In the genomic region with DNA sequence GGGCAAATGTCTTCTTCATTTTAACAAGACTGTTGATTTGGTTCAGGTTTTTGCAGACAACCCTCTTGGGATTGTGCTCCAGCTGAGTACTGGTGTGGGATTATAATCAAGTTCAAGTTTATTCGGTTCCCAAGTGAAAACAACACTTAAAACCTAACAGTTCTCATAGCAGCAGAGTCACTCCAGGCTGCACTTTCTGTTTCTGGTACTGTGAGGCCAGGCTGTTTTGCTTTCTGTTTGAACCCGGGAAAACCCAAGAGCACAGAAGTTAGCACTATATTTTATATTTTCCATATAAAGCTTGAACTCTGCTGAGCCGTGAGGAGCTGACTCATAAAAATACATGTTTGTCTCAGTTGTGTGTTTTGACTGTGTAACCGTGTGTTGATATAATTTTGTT, we compare ENCODE assay signal across 13 mouse cellular contexts. TPM values are rescaled to one million over a fixed set of nuclear protein-coding genes. Genes with fewer than 3 reads are reported as not detected.
DNase-seq lines count a peak whose midpoint lies in the region; ATAC-seq lines count a peak whose summit lies in the region.
"Had no signal": no experiment of that assay in that cellular context is flagged by ENCODE, and none has a peak within 500 bp of the region (broad histone marks: within the 10 kb centered on the region; RNA-seq: fewer than 3 reads in every experiment).

No protein-coding gene starts in this region.

- no peaks in the 10 kb centered on the region for H3K27me3 ChIP-seq in heart, embryonic 12.5 days (replicated peaks)
- H3K27me3 ChIP-seq in neural tube, embryonic 13.5 days, result peaks cover 22% of the 10 kb centered on the region
- H3K27me3 ChIP-seq in intestine, embryonic 14.5 days (replicated peaks; ENCODE audit: control insufficient read depth, insufficient read depth, low read length), result no peaks in the 10 kb centered on the region
- H3K27me3 ChIP-seq in stomach, embryonic 14.5 days (ENCODE audit: control insufficient read depth, insufficient read depth, low read length), result no peaks in the 10 kb centered on the region

- H3K4me2 ChIP-seq in heart, embryonic 12.5 days, result peak overlapping the region; percentile 69
- peak overlapping the region; percentile 64; the same call in 1 of the 2 replicates for H3K4me2 ChIP-seq in neural tube, embryonic 13.5 days
- peak overlapping the region; percentile 68; the same call in 1 of the 2 replicates for H3K4me2 ChIP-seq in intestine, embryonic 14.5 days (ENCODE audit: low read length)
- H3K4me2 ChIP-seq in stomach, embryonic 14.5 days (replicated peaks; ENCODE audit: low read depth, low read length), result peak overlapping the region; percentile 63; the same call in 1 of the 2 replicates

- peak overlapping the region; percentile 57 for H3K4me3 ChIP-seq in heart, embryonic 12.5 days
- H3K4me3 ChIP-seq in neural tube, embryonic 13.5 days, result no peak overlapping the region
- no peak overlapping the region for H3K4me3 ChIP-seq in intestine, embryonic 14.5 days (ENCODE audit: low read depth, low read length)
- no peak overlapping the region for H3K4me3 ChIP-seq in stomach, embryonic 14.5 days (ENCODE audit: low read depth, low read length)
- H3K4me3 ChIP-seq: neural tube, embryonic 12.5 days had no signal

- peaks cover 31% of the 10 kb centered on the region for H3K4me1 ChIP-seq in heart, embryonic 12.5 days (replicated peaks)
- peaks cover 10% of the 10 kb centered on the region for H3K4me1 ChIP-seq in neural tube, embryonic 13.5 days (replicated peaks)
- no peaks in the 10 kb centered on the region for H3K4me1 ChIP-seq in intestine, embryonic 14.5 days (replicated peaks; ENCODE audit: control insufficient read depth, insufficient read depth, low read length)
- H3K4me1 ChIP-seq in stomach, embryonic 14.5 days (ENCODE audit: control insufficient read depth, insufficient read depth, low read length), result peaks cover 4% of the 10 kb centered on the region; the same call in 1 of the 2 replicates

- WGBS in heart, embryonic 12.5 days, result 70% methylated on average over 4 of the region's 4 CpGs
- WGBS in neural tube, embryonic 13.5 days, result 87% methylated on average over 4 of the region's 4 CpGs
- WGBS in intestine, embryonic 14.5 days, result 82% methylated on average over 4 of the region's 4 CpGs
- WGBS in stomach, embryonic 14.5 days, result 79% methylated on average over 4 of the region's 4 CpGs

- H3K9me3 ChIP-seq in heart, embryonic 12.5 days (replicated peaks), result no peaks in the 10 kb centered on the region
- no peaks in the 10 kb centered on the region for H3K9me3 ChIP-seq in neural tube, embryonic 13.5 days
- H3K9me3 ChIP-seq in intestine, embryonic 14.5 days (ENCODE audit: control insufficient read depth, low read length), result no peaks in the 10 kb centered on the region
- no peaks in the 10 kb centered on the region for H3K9me3 ChIP-seq in stomach, embryonic 14.5 days (ENCODE audit: control insufficient read depth, low read depth, low read length)
- H3K9me3 ChIP-seq: forebrain, embryonic 10.5 days; neural tube, embryonic 12.5 days had no signal

- H3K9ac ChIP-seq in heart, embryonic 12.5 days, result peak overlapping the region; percentile 69
- no peak overlapping the region for H3K9ac ChIP-seq in neural tube, embryonic 13.5 days
- no peak overlapping the region for H3K9ac ChIP-seq in intestine, embryonic 14.5 days (ENCODE audit: low read length)
- H3K9ac ChIP-seq in stomach, embryonic 14.5 days (replicated peaks; ENCODE audit: low read depth, low read length), result no peak overlapping the region
- H3K9ac ChIP-seq: neural tube, embryonic 12.5 days had no signal

- no peak for DNase-seq in heart, adult 8-10 months (ENCODE audit: low spot score)
- no peak for DNase-seq in neural tube, embryonic 10.5 days (ENCODE audit: extremely low spot score, low spot score)
- DNase-seq in intestine, embryonic 14.5 days (ENCODE audit: low spot score), result peak; percentile 48
- DNase-seq in urinary bladder, postnatal 4 days (ENCODE audit: low spot score in 2 of 2), result no peak
- no peak for DNase-seq in kidney, postnatal 10 days

- H3K36me3 ChIP-seq in heart, embryonic 12.5 days, result peaks cover 8% of the 10 kb centered on the region
- H3K36me3 ChIP-seq in neural tube, embryonic 13.5 days, result no peaks in the 10 kb centered on the region
- H3K36me3 ChIP-seq in intestine, embryonic 14.5 days (ENCODE audit: control insufficient read depth, insufficient read depth, low read length), result no peaks in the 10 kb centered on the region
- no peaks in the 10 kb centered on the region for H3K36me3 ChIP-seq in stomach, embryonic 14.5 days (ENCODE audit: control insufficient read depth, insufficient read depth, low read length)
- H3K36me3 ChIP-seq: forebrain, embryonic 10.5 days; neural tube, embryonic 12.5 days had no signal

- H3K27ac ChIP-seq in heart, embryonic 12.5 days (ENCODE audit: poor library complexity, severe bottlenecking), result no peak overlapping the region
- no peak overlapping the region for H3K27ac ChIP-seq in neural tube, embryonic 13.5 days (replicated peaks)
- H3K27ac ChIP-seq in intestine, embryonic 14.5 days (ENCODE audit: low read depth), result no peak overlapping the region
- H3K27ac ChIP-seq in stomach, embryonic 14.5 days (ENCODE audit: low read length), result no peak overlapping the region
- H3K27ac ChIP-seq: forebrain, embryonic 10.5 days; neural tube, embryonic 12.5 days had no signal

- no peak for ATAC-seq in heart, embryonic 12.5 days (ENCODE audit: insufficient number of reproducible peaks, low FRiP score)
- no peak for ATAC-seq in neural tube, embryonic 13.5 days (ENCODE audit: low read depth)
- no peak for ATAC-seq in intestine, embryonic 14.5 days (replicated peaks; ENCODE audit: low FRiP score, low TSS enrichment, low read depth)
- no peak for ATAC-seq in stomach, embryonic 14.5 days (ENCODE audit: insufficient number of reproducible peaks, insufficient read depth, low FRiP score, low read depth)

RNA-seq across cellular contexts. Expression of gene Pla2g16, which starts 1.4 kb away (rescaled TPM):
- polyA plus RNA-seq in heart, embryonic 12.5 days (2016; fragmentation: Nextera tagmentation; extraction: Ambion mirVana), result 51.8 and 53.1 TPM in 2 replicates
- 100 to 1,000 TPM; 121 to 150 (median 137) TPM for total RNA-seq in heart, adult 8-10 months (2022)
- polyA plus RNA-seq in neural tube, embryonic 13.5 days (2015; fragmentation: Nextera tagmentation; extraction: Ambion mirVana), result 2.9 and 4.8 TPM in 2 replicates
- 7.0 and 8.4 TPM in 2 replicates for polyA plus RNA-seq in intestine, embryonic 14.5 days (2014; fragmentation: Nextera tagmentation; extraction: Ambion mirVana)
- polyA plus RNA-seq in stomach, embryonic 14.5 days (2014; fragmentation: Nextera tagmentation; extraction: Ambion mirVana), result 7.6 and 8.1 TPM in 2 replicates

RNA-seq across cellular contexts. Expression of gene Lgals12, which starts 48.3 kb away (rescaled TPM):
- polyA plus RNA-seq in heart, embryonic 12.5 days (2016; fragmentation: Nextera tagmentation; extraction: Ambion mirVana), result 0.06 and 0.23 TPM in 2 replicates
- total RNA-seq in heart, adult 8-10 months (2022), result under 1 TPM; 0.16 to 0.37 (median 0.32) TPM
- polyA plus RNA-seq in neural tube, embryonic 13.5 days (2015; fragmentation: Nextera tagmentation; extraction: Ambion mirVana), result 0.11 TPM in 1 of 2 replicates, not detected in the other
- 0.88 and 0.93 TPM in 2 replicates for polyA plus RNA-seq in intestine, embryonic 14.5 days (2014; fragmentation: Nextera tagmentation; extraction: Ambion mirVana)
- polyA plus RNA-seq in stomach, embryonic 14.5 days (2014; fragmentation: Nextera tagmentation; extraction: Ambion mirVana), result 1.5 and 2.4 TPM in 2 replicates
- polyA plus RNA-seq: neural tube, embryonic 12.5 days had no signal

RNA-seq across cellular contexts. Expression of gene Hrasls5, which starts 53.7 kb away (rescaled TPM):
- polyA plus RNA-seq in heart, embryonic 12.5 days (2016; fragmentation: Nextera tagmentation; extraction: Ambion mirVana), result not detected in 2 replicates
- total RNA-seq in heart, adult 8-10 months (2022), result not detected
- polyA plus RNA-seq in neural tube, embryonic 13.5 days (2015; fragmentation: Nextera tagmentation; extraction: Ambion mirVana), result not detected in 2 replicates
- polyA plus RNA-seq in intestine, embryonic 14.5 days (2014; fragmentation: Nextera tagmentation; extraction: Ambion mirVana), result not detected in 2 replicates
- not detected in 2 replicates for polyA plus RNA-seq in stomach, embryonic 14.5 days (2014; fragmentation: Nextera tagmentation; extraction: Ambion mirVana)
- total RNA-seq: ES-E14; layer of hippocampus, postnatal 25 days had no signal
- polyA plus RNA-seq: brain, embryonic 14.5 days; forebrain, embryonic 10.5 days; neural tube, embryonic 12.5 days had no signal
